Mouse (Mus musculus) megakaryocyte, embryonic 14.5 days (primary cell): ENCODE data around the gene Kansl1l. TPM values are rescaled to one million over a fixed set of nuclear protein-coding genes. Genes with fewer than 3 reads are reported as not detected.
A peak's percentile ranks its signal among the peaks of the same experiment; 100 is the strongest.

Experiments
- H3K27me3 ChIP-seq: replicated peaks from 2 replicates; pipeline ENCODE3; 2012; ENCODE audit warnings: inconsistent platforms
- H3K36me3 ChIP-seq: replicated peaks from 2 replicates; pipeline ENCODE3; 2012; ENCODE audit warnings: low read length, inconsistent platforms, mixed read lengths
- H3K4me1 ChIP-seq: 2 replicates; pipeline ENCODE4 v1.6.1; 2012; ENCODE audit warnings: inconsistent platforms
- H3K4me3 ChIP-seq: replicated peaks from 2 replicates; pipeline ENCODE3; 2012; ENCODE audit warnings: moderate library complexity, mild to moderate bottlenecking, inconsistent platforms
- H3K9me3 ChIP-seq: 2 replicates; pipeline ENCODE4 v1.6.1; 2012; ENCODE audit warnings: inconsistent platforms
- FLI1 ChIP-seq: IDR thresholded peaks from 2 replicates; pipeline ENCODE4 v1.6.1; 2012; ENCODE audit warnings: low read length, inconsistent platforms, mixed read lengths
- GATA1 ChIP-seq: IDR thresholded peaks from 3 replicates; pipeline ENCODE4 v1.6.1; 2012; ENCODE audit warnings: mixed read lengths, low read length, inconsistent platforms, borderline replicate concordance
- polyA plus RNA-seq: library from polyadenylated mRNA; stranded (reverse); fragments of >175 nt; gene quantifications from 2 replicates; pipeline ENCODE4 v1.2.3, GENCODE M21; 2012; ENCODE audit warnings: low replicate concordance; ENCODE audit not compliant: insufficient read depth

Gene Kansl1l
- polyA plus RNA-seq, 1 experiment: 0.27 TPM

- Histone ChIP-seq H3K9me3 (no peaks in the 10 kb centered on the region), H3K4me3 (peak overlapping the region; percentile 99), H3K27me3 (no peaks in the 10 kb centered on the region), H3K4me1 (peaks cover 20% of the 10 kb centered on the region), H3K36me3 (no peaks in the 10 kb centered on the region)
- TF ChIP-seq FLI1: no peak
Measured at GRCm38 (mm10) chr1:66817865-66818315, 528 bp upstream of the Kansl1l start.

GRCm38 (mm10) chr1:66816837-66817452 is 417 bp downstream of the Kansl1l start:
- Histone ChIP-seq H3K36me3 (no peaks in the 10 kb centered on the region), H3K4me3 (peak overlapping the region; percentile 99), H3K9me3 (no peaks in the 10 kb centered on the region), H3K27me3 (no peaks in the 10 kb centered on the region), H3K4me1 (peaks cover 20% of the 10 kb centered on the region)
- TF ChIP-seq FLI1 (no peak), GATA1 (no peak)

- peak overlapping the region; percentile 99 for H3K4me3 ChIP-seq
- TF ChIP-seq FLI1 (no peak), GATA1 (no peak)
- no peaks in the 10 kb centered on the region for H3K9me3 ChIP-seq
- no peaks in the 10 kb centered on the region for H3K36me3 ChIP-seq
- peaks cover 20% of the 10 kb centered on the region for H3K4me1 ChIP-seq
- no peaks in the 10 kb centered on the region for H3K27me3 ChIP-seq
Measured at GRCm38 (mm10) chr1:66815941-66816777, 1.2 kb downstream of the Kansl1l start.

- H3K4me1 ChIP-seq: peaks cover 17% of the 10 kb centered on the region
- H3K4me3 ChIP-seq: peak overlapping the region; percentile 87
- no peaks in the 10 kb centered on the region for H3K36me3 ChIP-seq
- TF ChIP-seq FLI1: no peak
- no peak for TF ChIP-seq GATA1
- H3K27me3 ChIP-seq: no peaks in the 10 kb centered on the region
- no peaks in the 10 kb centered on the region for H3K9me3 ChIP-seq
Measured at GRCm38 (mm10) chr1:66814756-66815155, 2.6 kb downstream of the Kansl1l start.

- Histone ChIP-seq H3K9me3 (0 out of 2 replicates have a peak, but pooled peaks cover 3% of the 10 kb centered on the region), H3K27me3 (no peaks in the 10 kb centered on the region), H3K4me1 (peaks cover 13% of the 10 kb centered on the region), H3K36me3 (no peaks in the 10 kb centered on the region), H3K4me3 (no peak overlapping the region)
- TF ChIP-seq GATA1: no peak
- TF ChIP-seq FLI1: no peak
Measured at GRCm38 (mm10) chr1:66813191-66813590, 4.2 kb downstream of the Kansl1l start.

- H3K27me3 ChIP-seq: no peaks in the 10 kb centered on the region
- no peak overlapping the region for H3K4me3 ChIP-seq
- 0 out of 2 replicates have a peak, but pooled peaks cover 3% of the 10 kb centered on the region for H3K9me3 ChIP-seq
- TF ChIP-seq FLI1 (no peak), GATA1 (no peak)
- H3K4me1 ChIP-seq: no peaks in the 10 kb centered on the region
- H3K36me3 ChIP-seq: peaks cover 4% of the 10 kb centered on the region
Measured at GRCm38 (mm10) chr1:66806821-66807220, 10.5 kb downstream of the Kansl1l start.

- H3K27me3 ChIP-seq: no peaks in the 10 kb centered on the region
- no peak overlapping the region for H3K4me3 ChIP-seq
- H3K9me3 ChIP-seq: 0 out of 2 replicates have a peak, but pooled peaks cover 3% of the 10 kb centered on the region
- H3K4me1 ChIP-seq: no peaks in the 10 kb centered on the region
- TF ChIP-seq FLI1: no peak
- peaks cover 15% of the 10 kb centered on the region for H3K36me3 ChIP-seq
Measured at GRCm38 (mm10) chr1:66805408-66805807, 12.0 kb downstream of the Kansl1l start.

GRCm38 (mm10) chr1:66804710-66805109 is 12.7 kb downstream of the Kansl1l start:
- TF ChIP-seq FLI1 (no peak), GATA1 (no peak)
- peaks cover 22% of the 10 kb centered on the region for H3K36me3 ChIP-seq

GRCm38 (mm10) chr1:66797962-66798361 is 19.4 kb downstream of the Kansl1l start:
- H3K4me1 ChIP-seq: no peaks in the 10 kb centered on the region
- no peaks in the 10 kb centered on the region for H3K27me3 ChIP-seq
- H3K9me3 ChIP-seq: no peaks in the 10 kb centered on the region
- no peak for TF ChIP-seq FLI1
- TF ChIP-seq GATA1: no peak
- H3K36me3 ChIP-seq: peaks cover 25% of the 10 kb centered on the region
- no peak overlapping the region for H3K4me3 ChIP-seq

More at GRCm38 (mm10) chr1:66804710-66805109, 12.7 kb downstream of the Kansl1l start:
- Histone ChIP-seq H3K4me3 (no peak overlapping the region), H3K9me3 (0 out of 2 replicates have a peak, but pooled peaks cover 3% of the 10 kb centered on the region), H3K4me1 (no peaks in the 10 kb centered on the region), H3K27me3 (no peaks in the 10 kb centered on the region)
